Mouse (Mus musculus) kidney, embryonic 14.5 days (tissue): ENCODE results near the gene Zfp689. TPM values are rescaled to one million over a fixed set of nuclear protein-coding genes. Genes with fewer than 3 reads are reported as not detected.
"Not testable (repeated sequence)": the region's sequence is repeated elsewhere in the genome, so short reads cannot be mapped to it uniquely, and the experiment has no call there.

Experiments
- ATAC-seq: fragments of 200-750 bp; cut with Nextera tagmentation; 2 replicates; pipeline ENCODE4 v1.8.0; 2017; ENCODE audit warnings: moderate number of reproducible peaks, mild to moderate bottlenecking, moderate TSS enrichment, moderate library complexity; ENCODE audit not compliant: low FRiP score, low TSS enrichment
- H3K27ac ChIP-seq: fragments of 300-500 bp; sonication (generic); 2 replicates; pipeline ENCODE4 v1.5.1; 2014; ENCODE audit warnings: low read depth, mild to moderate bottlenecking, low read length, moderate library complexity, mixed read lengths
- H3K27me3 ChIP-seq: fragments of 300-500 bp; sonication (generic); 2 replicates; pipeline ENCODE4 v1.6.1; 2014; ENCODE audit warnings: mild to moderate bottlenecking, low read length; ENCODE audit not compliant: control insufficient read depth, insufficient read depth
- H3K36me3 ChIP-seq: fragments of 300-500 bp; sonication (generic); 2 replicates; pipeline ENCODE4 v1.6.1; 2014; ENCODE audit warnings: low read length, mixed read lengths; ENCODE audit not compliant: control insufficient read depth, insufficient read depth
- H3K4me1 ChIP-seq: fragments of 300-500 bp; sonication (generic); 2 replicates; pipeline ENCODE4 v1.6.1; 2014; ENCODE audit warnings: low read length, mixed read lengths; ENCODE audit not compliant: control insufficient read depth, insufficient read depth
- H3K4me2 ChIP-seq: fragments of 300-500 bp; sonication (generic); replicated peaks from 2 replicates; pipeline ENCODE4 v1.6.1; 2014; ENCODE audit warnings: low read depth, mild to moderate bottlenecking, low read length
- H3K4me3 ChIP-seq: fragments of 300-500 bp; sonication (generic); 2 replicates; pipeline ENCODE4 v1.5.1; 2014; ENCODE audit warnings: mild to moderate bottlenecking, low read length
- H3K9ac ChIP-seq: fragments of 300-500 bp; sonication (generic); 2 replicates; pipeline ENCODE4 v1.6.1; 2014; ENCODE audit warnings: low read depth, mild to moderate bottlenecking, low read length, moderate library complexity
- H3K9me3 ChIP-seq: fragments of 300-500 bp; sonication (generic); 2 replicates; pipeline ENCODE4 v1.6.1; 2016; ENCODE audit warnings: low read length; ENCODE audit not compliant: control insufficient read depth
- WGBS: fragments of 180-500 bp; shearing (Covaris S2); extraction: QIAGEN DNeasy Blood & Tissue Kit; methylation state at CpG from one replicate; pipeline ENCODE4 v1.1.7; 2014; 5-methylcytosine and 5-hydroxymethylcytosine counted together
- polyA plus RNA-seq: library from polyadenylated mRNA; unstranded; fragments of >200 nt; fragmentation: Nextera tagmentation; extraction: Ambion mirVana; gene quantifications from 2 replicates; pipeline ENCODE4 v1.2.1, GENCODE M21; 2014

Zfp689 gene
- polyA plus RNA-seq, 1 experiment from 2014 or later, result 10.8 TPM

DNA sequence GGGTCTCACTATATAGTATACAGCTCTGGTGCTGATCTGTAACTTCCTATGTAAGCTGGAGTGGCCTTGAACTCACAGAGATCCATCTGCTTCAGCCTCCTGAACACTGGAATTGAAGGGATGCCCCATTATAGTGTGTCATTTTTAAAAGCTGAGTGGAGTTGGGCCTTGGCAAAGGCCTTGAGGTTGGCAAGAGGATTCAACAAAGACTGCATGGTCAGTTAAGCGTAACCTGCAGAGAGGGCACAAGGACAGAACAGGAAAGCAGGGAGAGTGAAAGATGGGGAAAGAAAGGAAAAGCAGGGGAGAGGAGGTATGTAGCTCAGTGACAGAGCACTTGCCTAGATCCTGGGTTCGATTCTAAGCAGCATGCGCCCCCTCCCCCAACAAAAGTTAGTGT is 23.7 kb downstream of the Zfp689 start:
- no peak overlapping the region for H3K4me3 ChIP-seq
- H3K27ac ChIP-seq, result no peak overlapping the region
- no peaks in the 10 kb centered on the region for H3K36me3 ChIP-seq
- H3K27me3 ChIP-seq, result peaks cover 9% of the 10 kb centered on the region; the same call in 1 of the 2 replicates
- H3K9ac ChIP-seq, result no peak overlapping the region
- peaks cover 8% of the 10 kb centered on the region; the same call in 1 of the 2 replicates for H3K4me1 ChIP-seq
- ATAC-seq, result no peak
- H3K9me3 ChIP-seq, result no peaks in the 10 kb centered on the region
- WGBS, result 90% methylated on average over 3 of the region's 3 CpGs
- no peak overlapping the region for H3K4me2 ChIP-seq

DNA sequence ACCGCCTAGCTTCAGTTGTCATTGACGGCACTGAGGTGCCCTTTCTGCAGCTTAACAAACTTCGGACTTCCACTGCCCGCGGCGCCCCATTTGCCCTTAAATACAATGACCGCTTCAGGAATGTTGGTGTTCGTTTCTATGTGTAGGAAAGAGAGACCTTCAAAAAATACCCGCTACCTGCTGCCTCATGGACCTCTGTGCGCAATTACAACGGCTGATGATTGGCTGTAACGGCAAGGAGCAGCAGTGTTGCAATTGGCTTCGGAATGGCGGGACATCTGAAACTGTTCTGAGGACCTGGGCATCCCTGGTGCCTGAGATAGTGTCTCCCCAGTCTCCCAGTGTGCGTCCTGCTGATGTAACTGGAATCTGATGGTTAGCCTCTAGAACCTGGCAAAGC is 26.7 kb downstream of the Zfp689 start:
- peaks cover 8% of the 10 kb centered on the region; the same call in 1 of the 2 replicates for H3K4me1 ChIP-seq
- H3K27me3 ChIP-seq, result peaks cover 9% of the 10 kb centered on the region; the same call in 1 of the 2 replicates
- no peaks in the 10 kb centered on the region for H3K9me3 ChIP-seq
- H3K27ac ChIP-seq, result no peak overlapping the region
- peak overlapping the region; percentile 87; the same call in 1 of the 2 replicates for H3K9ac ChIP-seq
- WGBS, result 1% methylated on average over 15 of the region's 15 CpGs
- H3K4me3 ChIP-seq, result peak overlapping the region; percentile 82
- peak overlapping the region; percentile 74 for H3K4me2 ChIP-seq
- H3K36me3 ChIP-seq, result peaks cover 9% of the 10 kb centered on the region; the same call in 1 of the 2 replicates
- peak; percentile 25; the same call in 1 of the 2 replicates for ATAC-seq

DNA sequence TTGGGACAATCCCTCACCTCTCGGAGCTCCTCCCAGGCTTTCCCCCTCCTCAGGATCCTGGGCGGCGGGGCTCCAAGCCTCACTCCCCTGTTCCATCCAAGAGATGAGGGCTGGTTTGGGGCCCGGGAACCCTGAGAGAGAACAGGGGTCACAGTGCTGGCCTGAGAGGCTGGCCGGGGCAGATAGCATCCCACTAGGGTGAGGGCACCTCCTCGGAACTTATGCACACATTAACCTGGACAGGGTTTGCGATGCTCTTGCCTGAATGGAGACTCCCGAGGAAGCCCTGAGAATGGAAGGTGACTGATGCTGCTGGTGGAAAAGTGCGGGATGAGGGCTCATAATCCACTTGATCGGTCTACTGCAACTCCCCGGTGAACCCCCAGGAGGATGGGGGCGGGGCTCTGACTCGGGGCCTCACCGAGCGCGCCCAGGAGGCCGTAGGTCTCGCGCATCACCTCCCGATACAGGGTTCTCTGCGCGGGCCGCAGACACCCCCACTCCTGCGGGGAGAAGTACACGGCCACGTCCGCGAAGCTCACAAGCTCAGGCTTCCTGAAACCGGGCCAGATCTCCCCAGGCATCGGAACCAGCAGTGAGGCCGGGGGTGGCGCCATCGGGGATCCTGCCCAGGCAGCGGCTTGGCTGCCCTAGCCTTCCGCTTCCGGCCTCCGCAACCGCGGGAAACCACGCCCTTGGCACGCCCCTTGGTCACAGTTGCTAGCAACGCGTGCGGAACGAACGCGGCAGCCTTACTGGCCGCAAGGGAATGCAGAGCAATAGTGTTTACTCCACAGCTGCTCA is 27.4 kb downstream of the Zfp689 start, which contains the start of gene Zfp688:
TSS of gene Zfp688 (minus strand) at position 681 of the 804 bp plus-strand sequence.
- no peaks in the 10 kb centered on the region for H3K9me3 ChIP-seq
- H3K36me3 ChIP-seq, result peaks cover 9% of the 10 kb centered on the region; the same call in 1 of the 2 replicates
- peaks cover 8% of the 10 kb centered on the region; the same call in 1 of the 2 replicates for H3K4me1 ChIP-seq
- WGBS, result 2% methylated on average over 48 of the region's 48 CpGs
- ATAC-seq, result peak; percentile 95
- H3K27me3 ChIP-seq, result peaks cover 9% of the 10 kb centered on the region; the same call in 1 of the 2 replicates
- peak within 1 kb of the TSS; percentile 87 for H3K9ac ChIP-seq
- peak within 1 kb of the TSS; percentile 82 for H3K4me3 ChIP-seq
- H3K4me2 ChIP-seq, result peak within 1 kb of the TSS; percentile 74
- peak within 1 kb of the TSS; percentile 12; the same call in 1 of the 2 replicates for H3K27ac ChIP-seq

DNA sequence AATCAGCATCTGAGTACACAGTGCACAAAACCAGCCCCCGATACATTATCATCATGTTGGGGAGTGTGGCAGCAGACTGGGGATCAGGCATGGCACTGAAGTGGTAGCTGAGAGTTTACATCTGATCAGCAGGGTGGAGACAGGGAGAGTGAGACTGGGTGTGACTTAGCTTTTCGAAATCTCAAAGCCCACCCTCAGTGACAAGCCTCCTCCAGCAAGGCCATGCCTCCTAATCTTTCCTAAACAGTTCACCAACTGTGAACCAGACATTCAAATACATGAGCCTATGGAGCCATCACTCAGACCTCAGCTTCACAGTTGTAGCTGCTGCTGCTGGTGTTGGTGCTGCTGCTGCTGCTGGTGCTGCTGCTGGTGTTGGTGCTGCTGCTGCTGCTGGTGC is 37.5 kb downstream of the Zfp689 start:
- no peak overlapping the region for H3K27ac ChIP-seq
- H3K4me2 ChIP-seq, result no peak overlapping the region
- ATAC-seq, result no peak
- no peaks in the 10 kb centered on the region for H3K9me3 ChIP-seq
- no peak overlapping the region for H3K4me3 ChIP-seq
- H3K27me3 ChIP-seq, result no peaks in the 10 kb centered on the region
- H3K36me3 ChIP-seq, result no peaks in the 10 kb centered on the region
- no peak overlapping the region for H3K9ac ChIP-seq
- 84% methylated on average over 2 of the region's 2 CpGs for WGBS
- no peaks in the 10 kb centered on the region for H3K4me1 ChIP-seq

DNA sequence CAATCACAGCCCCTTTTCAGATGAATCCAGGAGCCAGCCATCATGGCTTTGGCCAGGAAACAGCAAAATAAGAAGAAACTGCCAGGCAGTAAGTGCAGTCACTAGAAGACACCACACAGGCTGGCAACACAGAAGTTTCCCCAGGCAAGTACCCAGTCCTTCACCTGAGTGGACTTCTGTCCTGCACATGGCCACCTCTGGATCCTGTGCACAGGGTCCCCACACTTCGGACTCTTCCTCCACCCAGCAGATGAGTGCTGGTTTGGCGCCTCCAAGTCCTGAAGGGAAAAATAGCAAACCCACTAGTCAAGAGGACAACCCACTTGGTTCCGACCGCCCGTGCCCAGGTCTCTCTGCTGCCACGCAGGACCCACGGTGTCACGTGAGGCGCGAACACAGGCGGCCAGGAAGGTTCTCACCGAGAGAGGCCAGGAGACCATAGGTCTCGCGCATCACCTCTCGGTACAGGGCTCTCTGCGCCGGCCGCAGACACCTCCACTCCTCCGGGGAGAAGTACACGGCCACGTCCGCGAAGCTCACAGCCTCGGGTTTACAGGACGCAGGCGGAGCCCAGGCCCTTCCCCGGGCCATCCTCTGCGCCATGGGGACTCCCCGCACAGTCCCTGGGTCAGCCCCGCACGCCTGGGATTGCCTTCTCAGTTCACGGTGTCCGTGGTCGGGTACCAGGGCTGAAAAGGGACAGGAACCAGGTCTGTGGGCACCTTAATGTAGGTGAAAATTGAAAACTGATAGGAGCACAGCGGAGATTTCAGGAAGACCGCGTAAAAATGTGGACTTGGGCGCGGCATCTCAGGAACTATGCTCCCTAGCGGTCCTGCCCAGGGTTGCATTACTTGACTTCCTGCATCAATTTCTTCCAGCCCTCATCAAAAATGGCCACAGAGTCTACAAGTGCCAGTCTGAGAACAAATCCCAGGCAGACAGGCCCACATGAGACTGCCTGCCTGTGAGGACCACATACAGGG is 42.7 kb downstream of the Zfp689 start, which contains the start of gene Zfp764:
TSS of gene Zfp764 (minus strand) at position 821 of the 986 bp plus-strand sequence.
- peak within 1 kb of the TSS; percentile 57 for H3K4me3 ChIP-seq
- H3K9me3 ChIP-seq, H3K4me1 ChIP-seq, H3K36me3 ChIP-seq, H3K27me3 ChIP-seq: not testable (repeated sequence)
- peak within 1 kb of the TSS; percentile 86 for H3K4me2 ChIP-seq
- peak within 1 kb of the TSS; percentile 59; the same call in 1 of the 2 replicates for H3K27ac ChIP-seq
- H3K9ac ChIP-seq, result peak within 1 kb of the TSS; percentile 74
- ATAC-seq, result peak; percentile 89
- 5% methylated on average over 40 of the region's 40 CpGs for WGBS

DNA sequence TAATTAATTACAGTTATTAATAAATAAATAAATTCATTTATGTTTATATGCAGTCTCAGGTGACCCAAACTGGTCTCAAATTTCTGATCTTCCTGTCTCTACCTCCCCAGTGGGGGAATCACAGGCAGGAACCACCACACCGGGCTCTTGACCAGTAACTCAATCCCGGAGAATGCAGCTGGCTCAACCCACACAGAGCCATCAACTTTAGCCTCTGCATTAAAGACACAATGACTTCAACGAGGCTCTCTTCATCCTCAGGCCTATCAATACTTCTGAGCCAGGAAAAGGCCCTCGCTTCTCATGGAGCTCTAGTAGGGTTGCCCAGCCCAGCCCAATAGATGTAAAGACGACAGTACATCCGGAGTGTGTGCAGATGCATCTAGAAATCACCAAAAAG is 44.9 kb downstream of the Zfp689 start:
- not testable (repeated sequence) for ATAC-seq, H3K4me1 ChIP-seq, H3K4me3 ChIP-seq, H3K9me3 ChIP-seq, H3K27me3 ChIP-seq, H3K9ac ChIP-seq, H3K36me3 ChIP-seq, H3K27ac ChIP-seq, H3K4me2 ChIP-seq
- 83% methylated on average over 6 of the region's 6 CpGs for WGBS

DNA sequence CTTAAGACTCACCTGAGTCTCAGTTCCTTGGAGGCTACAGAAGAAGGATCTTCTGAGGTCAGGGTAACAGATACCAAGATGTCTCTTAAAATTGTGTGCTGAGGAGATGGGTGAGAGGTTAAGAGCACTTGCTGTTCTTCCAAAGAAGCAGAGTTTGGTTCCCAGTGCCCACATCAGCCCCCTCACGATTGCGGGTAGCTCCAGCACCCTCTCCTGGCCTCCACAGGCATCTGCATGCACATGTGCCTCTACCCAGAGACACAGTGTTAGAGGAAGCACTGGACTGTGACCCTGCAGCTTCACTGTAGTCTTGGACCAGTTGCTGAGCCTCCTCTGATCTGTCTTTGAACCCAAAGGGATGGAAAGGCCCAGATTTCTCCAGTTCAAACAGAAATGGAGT is 46.0 kb downstream of the Zfp689 start:
- no peaks in the 10 kb centered on the region for H3K27me3 ChIP-seq
- no peak overlapping the region for H3K4me2 ChIP-seq
- no peak overlapping the region for H3K27ac ChIP-seq
- ATAC-seq, result no peak
- no peak overlapping the region for H3K9ac ChIP-seq
- no peaks in the 10 kb centered on the region for H3K4me1 ChIP-seq
- H3K36me3 ChIP-seq, result no peaks in the 10 kb centered on the region
- H3K9me3 ChIP-seq, result no peaks in the 10 kb centered on the region
- WGBS, result 39% methylated on average over 2 of the region's 2 CpGs
- no peak overlapping the region for H3K4me3 ChIP-seq

DNA sequence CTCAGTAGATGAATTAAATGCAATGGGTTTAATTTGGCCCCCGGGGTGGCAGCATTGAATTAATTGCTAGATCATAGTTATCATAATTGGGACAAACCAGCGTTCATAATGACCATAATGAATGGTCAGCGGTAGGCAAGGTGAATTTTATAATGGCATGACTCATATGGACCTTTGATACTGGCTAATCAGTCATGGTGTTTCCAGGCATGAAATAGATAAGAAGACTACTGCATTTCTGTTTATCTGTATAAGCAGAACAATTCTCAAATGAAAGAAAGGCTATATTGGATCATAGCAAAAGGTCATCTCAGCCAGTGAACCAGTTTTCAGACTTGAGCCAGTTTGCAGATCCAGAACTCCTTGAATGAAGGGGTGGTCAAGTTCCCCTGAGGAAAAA is 48.6 kb downstream of the Zfp689 start:
- Histone ChIP-seq H3K4me3 (no peak overlapping the region), H3K9ac (no peak overlapping the region), H3K36me3 (no peaks in the 10 kb centered on the region), H3K27ac (no peak overlapping the region), H3K9me3 (no peaks in the 10 kb centered on the region), H3K27me3 (no peaks in the 10 kb centered on the region), H3K4me1 (no peaks in the 10 kb centered on the region), H3K4me2 (no peak overlapping the region)
- ATAC-seq, result no peak
- WGBS, result 58% methylated on average over 3 of the region's 3 CpGs
